Mouse (Mus musculus) forebrain, postnatal 0 days (tissue): ENCODE measurements around the gene Tmcc1. TPM values are rescaled to one million over a fixed set of nuclear protein-coding genes. Genes with fewer than 3 reads are reported as not detected.

ENCODE experiments used
- ATAC-seq: fragments of 200-750 bp; cut with Nextera tagmentation; 2 replicates; pipeline ENCODE4 v1.8.0; 2017; ENCODE audit warnings: mild to moderate bottlenecking, moderate library complexity
- DNase-seq: peaks from one replicate; pipeline ENCODE4 v3.0.0-alpha.2; 2015
- H3K27ac ChIP-seq: fragments of 300-500 bp; sonication (generic); 2 replicates; pipeline ENCODE4 v1.5.1; 2014; ENCODE audit warnings: low read depth, mild to moderate bottlenecking, antibody characterized with exemption, low read length, moderate library complexity, mixed read lengths
- H3K27me3 ChIP-seq: fragments of 300-500 bp; sonication (generic); 2 replicates; pipeline ENCODE4 v1.6.1; 2014; ENCODE audit warnings: mild to moderate bottlenecking, low read length, mixed read lengths; ENCODE audit not compliant: insufficient read depth
- H3K36me3 ChIP-seq: fragments of 300-500 bp; sonication (generic); 2 replicates; pipeline ENCODE4 v1.6.1; 2014; ENCODE audit warnings: mild to moderate bottlenecking, moderate library complexity; ENCODE audit not compliant: insufficient read depth
- H3K4me1 ChIP-seq: fragments of 300-500 bp; sonication (generic); 2 replicates; pipeline ENCODE4 v1.6.1; 2014; ENCODE audit warnings: antibody characterized with exemption; ENCODE audit not compliant: insufficient read depth
- H3K4me2 ChIP-seq: fragments of 300-500 bp; sonication (generic); 2 replicates; pipeline ENCODE4 v1.6.1; 2014; ENCODE audit warnings: low read depth, mild to moderate bottlenecking, moderate library complexity
- H3K4me3 ChIP-seq: fragments of 300-500 bp; sonication (generic); 2 replicates; pipeline ENCODE4 v1.5.1; 2014; ENCODE audit warnings: low read depth, low read length, mixed read lengths
- H3K9ac ChIP-seq: fragments of 300-500 bp; sonication (generic); 2 replicates; pipeline ENCODE4 v1.6.1; 2014; ENCODE audit warnings: mild to moderate bottlenecking
- H3K9me3 ChIP-seq: fragments of 300-500 bp; sonication (generic); 2 replicates; pipeline ENCODE4 v1.6.1; 2016; ENCODE audit warnings: low read length
- CTCF ChIP-seq: sonication (generic); IDR thresholded peaks from 2 replicates; pipeline ENCODE4 v1.5.1; 2016; ENCODE audit warnings: antibody characterized with exemption, control low read depth, low read depth
- WGBS: fragments of 180-500 bp; shearing (Covaris S2); extraction: QIAGEN DNeasy Blood & Tissue Kit; methylation state at CpG from one replicate; pipeline ENCODE4 v1.1.7; 2014; 5-methylcytosine and 5-hydroxymethylcytosine counted together
- polyA plus RNA-seq: library from polyadenylated mRNA; unstranded; fragments of >200 nt; fragmentation: Nextera tagmentation; extraction: Ambion mirVana; gene quantifications from 2 replicates; pipeline ENCODE4 v1.2.1, GENCODE M21; 2015
- total RNA-seq: library from RNA; depleted of rRNA; stranded (reverse); fragments of >200 nt; gene quantifications from 2 replicates; pipeline ENCODE4 v1.2.3, GENCODE M21; 2014

Gene Tmcc1
- total and polyA plus RNA-seq, 2 experiments from 2014 or later: 13.6 to 48.2 TPM

- no peaks in the 10 kb centered on the region for H3K4me1 ChIP-seq
- no peak for ATAC-seq
- H3K9ac ChIP-seq: no peak overlapping the region
- H3K27ac ChIP-seq: no peak overlapping the region
- H3K9me3 ChIP-seq: no peaks in the 10 kb centered on the region
- no peak for DNase-seq
- TF ChIP-seq CTCF: no peak
- WGBS: 59% methylated on average over 9 of the region's 9 CpGs
- H3K27me3 ChIP-seq: no peaks in the 10 kb centered on the region
- no peaks in the 10 kb centered on the region for H3K36me3 ChIP-seq
- no peak overlapping the region for H3K4me2 ChIP-seq
- no peak overlapping the region for H3K4me3 ChIP-seq
Measured at GRCm38 (mm10) chr6:116006731-116007130, 186.6 kb downstream of the Tmcc1 start.

- no peak overlapping the region for H3K9ac ChIP-seq
- DNase-seq (no peak), ATAC-seq (no peak)
- no peaks in the 10 kb centered on the region for H3K36me3 ChIP-seq
- no peak overlapping the region for H3K4me3 ChIP-seq
- no peak overlapping the region for H3K4me2 ChIP-seq
- no peaks in the 10 kb centered on the region for H3K9me3 ChIP-seq
- H3K27me3 ChIP-seq: no peaks in the 10 kb centered on the region
- TF ChIP-seq CTCF: no peak
- no peaks in the 10 kb centered on the region for H3K4me1 ChIP-seq
- WGBS: 71% methylated on average over 4 of the region's 4 CpGs
- H3K27ac ChIP-seq: no peak overlapping the region
Measured at GRCm38 (mm10) chr6:116005959-116006288, 187.4 kb downstream of the Tmcc1 start.

- H3K9me3 ChIP-seq: no peaks in the 10 kb centered on the region
- H3K4me1 ChIP-seq: no peaks in the 10 kb centered on the region
- no peak for TF ChIP-seq CTCF
- H3K4me2 ChIP-seq: no peak overlapping the region
- 71% methylated on average over 17 of the region's 17 CpGs for WGBS
- H3K9ac ChIP-seq: no peak overlapping the region
- no peaks in the 10 kb centered on the region for H3K27me3 ChIP-seq
- no peak overlapping the region for H3K4me3 ChIP-seq
- H3K27ac ChIP-seq: no peak overlapping the region
- DNase-seq: no peak
- no peaks in the 10 kb centered on the region for H3K36me3 ChIP-seq
- ATAC-seq: no peak
Measured at GRCm38 (mm10) chr6:116005275-116005958, 187.9 kb downstream of the Tmcc1 start.

GRCm38 (mm10) chr6:116004716-116005115 is 188.6 kb downstream of the Tmcc1 start:
- Histone ChIP-seq H3K27ac (no peak overlapping the region), H3K9ac (no peak overlapping the region), H3K4me1 (no peaks in the 10 kb centered on the region), H3K36me3 (no peaks in the 10 kb centered on the region), H3K4me2 (no peak overlapping the region), H3K9me3 (no peaks in the 10 kb centered on the region), H3K4me3 (no peak overlapping the region), H3K27me3 (no peaks in the 10 kb centered on the region)
- ATAC-seq (no peak), DNase-seq (no peak)
- WGBS: 82% methylated on average over 6 of the region's 6 CpGs
- TF ChIP-seq CTCF: no peak

- Histone ChIP-seq H3K4me2 (no peak overlapping the region), H3K36me3 (no peaks in the 10 kb centered on the region), H3K9ac (no peak overlapping the region), H3K9me3 (no peaks in the 10 kb centered on the region), H3K27ac (no peak overlapping the region), H3K4me3 (no peak overlapping the region), H3K4me1 (no peaks in the 10 kb centered on the region), H3K27me3 (no peaks in the 10 kb centered on the region)
- no peak for ATAC-seq
- 65% methylated on average over 7 of the region's 7 CpGs for WGBS
- no peak for DNase-seq
- TF ChIP-seq CTCF: no peak
Measured at GRCm38 (mm10) chr6:116004069-116004468, 189.2 kb downstream of the Tmcc1 start.

- no peak for TF ChIP-seq CTCF
- H3K27me3 ChIP-seq: no peaks in the 10 kb centered on the region
- H3K4me1 ChIP-seq: no peaks in the 10 kb centered on the region
- no peaks in the 10 kb centered on the region for H3K36me3 ChIP-seq
- no peak overlapping the region for H3K4me3 ChIP-seq
- H3K9ac ChIP-seq: no peak overlapping the region
- no peak for DNase-seq
- 68% methylated on average over 5 of the region's 5 CpGs for WGBS
- no peak overlapping the region for H3K27ac ChIP-seq
- no peak for ATAC-seq
- H3K9me3 ChIP-seq: no peaks in the 10 kb centered on the region
- no peak overlapping the region for H3K4me2 ChIP-seq
Measured at GRCm38 (mm10) chr6:116003516-116003915, 189.8 kb downstream of the Tmcc1 start.

- Histone ChIP-seq H3K9me3 (no peaks in the 10 kb centered on the region), H3K4me2 (no peak overlapping the region), H3K36me3 (no peaks in the 10 kb centered on the region), H3K4me1 (no peaks in the 10 kb centered on the region), H3K27me3 (no peaks in the 10 kb centered on the region), H3K27ac (no peak overlapping the region), H3K4me3 (no peak overlapping the region), H3K9ac (no peak overlapping the region)
- DNase-seq: no peak
- ATAC-seq: no peak
- 75% methylated on average over 12 of the region's 12 CpGs for WGBS
- no peak for TF ChIP-seq CTCF
Measured at GRCm38 (mm10) chr6:116002311-116003104, 190.8 kb downstream of the Tmcc1 start.
